Comparison of ENCODE assay signal across 8 mouse cellular contexts in the genomic region with DNA sequence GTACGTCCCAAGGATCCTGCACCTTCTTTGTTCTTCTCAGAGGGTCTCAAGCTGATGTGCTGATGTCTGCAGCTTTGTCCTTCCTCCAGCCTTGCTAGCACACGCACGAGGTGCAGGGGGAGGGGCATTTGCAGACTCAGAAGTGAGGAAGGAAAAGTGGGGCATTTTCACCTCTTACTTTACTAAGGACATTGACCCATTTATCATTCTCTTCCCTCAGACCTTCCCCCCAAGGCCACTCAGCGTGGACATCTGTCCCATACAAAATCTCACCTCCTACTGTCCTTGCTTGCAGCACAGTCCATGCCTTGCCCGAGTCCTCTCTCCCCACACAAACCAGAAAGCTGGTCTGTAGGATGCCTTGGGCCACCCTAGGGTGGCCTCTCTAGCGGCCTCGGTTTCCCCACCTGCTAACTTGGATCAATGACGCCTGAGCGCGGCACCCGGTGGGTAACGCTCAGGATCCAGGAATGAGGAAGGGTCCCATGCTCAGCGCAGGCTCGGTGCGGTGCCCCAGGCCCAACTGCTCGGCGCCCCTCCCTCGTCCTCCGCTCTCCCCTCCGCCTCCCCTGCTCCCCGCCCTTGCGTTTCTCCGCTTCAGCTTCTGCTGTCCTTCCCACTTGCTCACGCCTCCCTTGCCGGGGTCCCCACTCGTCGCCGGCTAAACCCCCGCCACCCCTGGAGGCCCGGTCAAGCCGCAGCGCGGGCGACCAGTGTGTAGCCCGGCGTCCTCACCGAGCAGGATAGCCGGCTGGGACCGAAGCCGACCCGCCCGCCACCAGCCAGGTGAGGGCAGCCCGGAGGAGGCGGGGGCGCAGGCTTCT. TPM values are rescaled to one million over a fixed set of nuclear protein-coding genes. Genes with fewer than 3 reads are reported as not detected.
DNase-seq lines count a peak whose midpoint lies in the region; ATAC-seq and TF ChIP-seq lines count a peak whose summit lies in the region.

A gene (plus strand): TSS at position 643 of the 824 bp plus-strand sequence.

- peak within 1 kb of the TSS; percentile 79 for H3K4me2 ChIP-seq in neural tube, embryonic 13.5 days

- peaks cover 42% of the 10 kb centered on the region for H3K4me1 ChIP-seq in megakaryocyte, embryonic 14.5 days
- no peaks in the 10 kb centered on the region; the same call in 1 of the 2 replicates for H3K4me1 ChIP-seq in cortical plate, adult 2 months (ENCODE audit: control insufficient read depth, insufficient read depth, low read length)
- peaks cover 60% of the 10 kb centered on the region for H3K4me1 ChIP-seq in neural tube, embryonic 13.5 days (replicated peaks)

- H3K9me3 ChIP-seq in megakaryocyte, embryonic 14.5 days: peaks cover 18% of the 10 kb centered on the region
- no peaks in the 10 kb centered on the region for H3K9me3 ChIP-seq in neural tube, embryonic 13.5 days

- peak within 1 kb of the TSS; percentile 74 for H3K27ac ChIP-seq in cortical plate, adult 2 months (ENCODE audit: insufficient read depth, low read length)
- peak within 1 kb of the TSS; percentile 95 for H3K27ac ChIP-seq in neural tube, embryonic 13.5 days (replicated peaks)

- DNase-seq in left cerebral cortex, postnatal 14 days (ENCODE audit: low spot score in 2 of 2): peak in 1 of 2 experiments; percentile 50
- DNase-seq in thymus, postnatal 0 days (ENCODE audit: low spot score): no peak

- no peak for TF ChIP-seq CTCF in cortical plate, adult 2 months (IDR thresholded peaks at IDR 0.05; ENCODE audit: extremely low read depth, insufficient read depth, low read length)

- no peak for ATAC-seq in megakaryocyte, adult 5-6 weeks (ENCODE audit: poor library complexity, severe bottlenecking)
- ATAC-seq in hematopoietic stem cell, adult 5-6 weeks (replicated peaks in 1 of 2; ENCODE audit: insufficient read depth in 1 of 2, low FRiP score in 2 of 2, low TSS enrichment in 1 of 2, low read depth in 1 of 2, poor library complexity in 2 of 2, severe bottlenecking in 2 of 2): peak; percentile 9 to 15; a peak in 1 of 4 replicates
- peak; percentile 76 for ATAC-seq in neural tube, embryonic 13.5 days (ENCODE audit: low read depth)
- no peak for ATAC-seq in megakaryocyte progenitor cell, adult 5-6 weeks (replicated peaks; ENCODE audit: poor library complexity)

- 1% methylated on average over 45 of the region's 45 CpGs for WGBS in neural tube, embryonic 13.5 days

- TF ChIP-seq POLR2A in cortical plate, adult 2 months (IDR thresholded peaks at IDR 0.05; ENCODE audit: extremely low read depth, insufficient read depth, low read length): 0 out of 2 replicates have a peak, but pooled peaks have one; percentile 8

- intact Hi-C loops in left cerebral cortex, postnatal 14 days (cut with DNase I): no loop called here

- H3K27me3 ChIP-seq in megakaryocyte, embryonic 14.5 days (replicated peaks): peaks cover 89% of the 10 kb centered on the region
- H3K27me3 ChIP-seq in neural tube, embryonic 13.5 days: peaks cover 50% of the 10 kb centered on the region

- H3K4me3 ChIP-seq in megakaryocyte, embryonic 14.5 days (replicated peaks): peak within 1 kb of the TSS; percentile 87
- H3K4me3 ChIP-seq in cortical plate, adult 2 months (ENCODE audit: insufficient read depth, low read length): peak within 1 kb of the TSS; percentile 67
- peak within 1 kb of the TSS; percentile 66 for H3K4me3 ChIP-seq in neural tube, embryonic 13.5 days

- no peaks in the 10 kb centered on the region for H3K36me3 ChIP-seq in megakaryocyte, embryonic 14.5 days (replicated peaks; ENCODE audit: low read length)
- H3K36me3 ChIP-seq in neural tube, embryonic 13.5 days: no peaks in the 10 kb centered on the region

- peak within 1 kb of the TSS; percentile 90 for H3K9ac ChIP-seq in neural tube, embryonic 13.5 days

RNA-seq across cellular contexts. Expression of the gene that starts here (rescaled TPM):
- 0.18 TPM in 1 of 2 replicates, not detected in the other for polyA plus RNA-seq in megakaryocyte, embryonic 14.5 days (2012; ENCODE audit: insufficient read depth, low replicate concordance)
- not detected in 2 replicates for total RNA-seq in megakaryocyte, adult 5-6 weeks (2015)
- not detected in 2 replicates for total RNA-seq in megakaryocyte, adult 5-6 weeks (2017)
- 363 and 369 TPM in 2 replicates for polyA plus RNA-seq in cortical plate, adult 2 months (2012; rRNA removed)
- not detected in 2 replicates for total RNA-seq in hematopoietic stem cell, adult 5-6 weeks (2017)
- 100 to 1,000 TPM; 261 to 310 TPM for total RNA-seq in left cerebral cortex, postnatal 14 days (2021)
- polyA plus RNA-seq in neural tube, embryonic 13.5 days (2015; fragmentation: Nextera tagmentation; extraction: Ambion mirVana): 94.0 and 113 TPM in 2 replicates
- total RNA-seq in megakaryocyte progenitor cell, adult 5-6 weeks (2015): not detected in 2 replicates
- total RNA-seq in megakaryocyte progenitor cell, adult 5-6 weeks (2017): not detected in 2 replicates
- polyA plus RNA-seq in thymus, postnatal 0 days (2015; fragmentation: Nextera tagmentation; extraction: Ambion mirVana): 4.4 and 4.5 TPM in 2 replicates

Comparison
In these comparisons a context has a peak if more than half of its experiments do, and no peak if none do; other contexts are left out.
1. RNA of the gene that starts here (total RNA-seq): 261 to 310 TPM in left cerebral cortex, postnatal 14 days; not detected in megakaryocyte, adult 5-6 weeks, not detected in hematopoietic stem cell, adult 5-6 weeks and not detected in megakaryocyte progenitor cell, adult 5-6 weeks; every median in the first group is over 100 times any median in the second.
2. RNA of the gene that starts here (polyA plus RNA-seq): 363 to 369 TPM in cortical plate, adult 2 months and 94.0 to 113 TPM in neural tube, embryonic 13.5 days; 4.4 to 4.5 TPM in thymus, postnatal 0 days and 0.18 TPM in megakaryocyte, embryonic 14.5 days; every median in the first group is over 10 times any median in the second.
3. Peak in ATAC-seq in hematopoietic stem cell, adult 5-6 weeks; RNA of the gene not detected or under 1 TPM.
4. Peak in every context shown above with its lines, with median percentiles within 50 percentile points of each other: H3K4me3 ChIP-seq.